Mouse (Mus musculus): ENCODE measurements at regions not wholly inside any gene's neighbourhood (a gene's known extent, or its start where the extent isn't known, plus 50 kb on each side); places are given as distances from the start of the nearest gene placed in this dataset.

- TF ChIP-seq CTCF (IDR thresholded peaks at IDR 0.05; ENCODE audit: low read depth, low read length) (no peak), GATA1 (IDR thresholded peaks at IDR 0.05; ENCODE audit: borderline replicate concordance, low read length) (no peak), POLR2AphosphoS5 (IDR thresholded peaks at IDR 0.05; ENCODE audit: insufficient replicate concordance, low read depth, low read length) (no peak)
Measured at GRCm38 (mm10) chr13:85507374-85508101, 218.6 kb upstream of the Rasa1 start.
